11 mouse cellular contexts compared by ENCODE assay signal in genomic region chr6:94755297-94755831, GRCm38 (mm10). TPM values are rescaled to one million over a fixed set of nuclear protein-coding genes. Genes with fewer than 3 reads are reported as not detected.
DNase-seq lines count a peak whose midpoint lies in the region; ATAC-seq lines count a peak whose summit lies in the region.
"Had no signal": no experiment of that assay in that cellular context is flagged by ENCODE, and none has a peak within 500 bp of the region (broad histone marks: within the 10 kb centered on the region; RNA-seq: fewer than 3 reads in every experiment).

No protein-coding gene starts in this region.

- H3K4me3 ChIP-seq in limb, embryonic 15.5 days = no peak overlapping the region
- no peak overlapping the region for H3K4me3 ChIP-seq in limb, embryonic 10.5 days
- no peak overlapping the region for H3K4me3 ChIP-seq in forebrain, embryonic 12.5 days (replicated peaks)
- H3K4me3 ChIP-seq: embryonic facial prominence, embryonic 12.5 days had no signal

- no peak overlapping the region for H3K4me2 ChIP-seq in limb, embryonic 15.5 days
- 0 out of 2 replicates have a peak overlapping the region, but pooled peaks have one; percentile 15 for H3K4me2 ChIP-seq in forebrain, embryonic 12.5 days
- H3K4me2 ChIP-seq: embryonic facial prominence, embryonic 12.5 days had no signal

- H3K27ac ChIP-seq in limb, embryonic 15.5 days = peak overlapping the region; percentile 27; the same call in 1 of the 2 replicates
- no peak overlapping the region; the same call in 1 of the 2 replicates for H3K27ac ChIP-seq in limb, embryonic 10.5 days
- peak overlapping the region; percentile 89 for H3K27ac ChIP-seq in forebrain, embryonic 12.5 days

- no peak for ATAC-seq in limb, embryonic 15.5 days (ENCODE audit: insufficient number of reproducible peaks, low FRiP score, low TSS enrichment, low read depth)
- peak; percentile 43; the same call in 1 of the 2 replicates for ATAC-seq in forebrain, embryonic 12.5 days (ENCODE audit: low FRiP score)
- ATAC-seq in erythroblast, adult 5-6 weeks (replicated peaks; ENCODE audit: low FRiP score, poor library complexity, severe bottlenecking) = no peak
- no peak for ATAC-seq in CD4-positive, CD25-positive, alpha-beta regulatory T cell, adult 4 months

- no peak for DNase-seq in limb, embryonic 10.5 days (ENCODE audit: low spot score)
- DNase-seq in WW6 (ENCODE audit: low read depth, low spot score) = peak; percentile 67
- peak; percentile 69 for DNase-seq in retina, postnatal 1 day
- DNase-seq: heart, adult 11 months; lung, adult 2 months; right cerebral cortex, postnatal 14 days had no signal

- 58% methylated on average over 13 of the region's 13 CpGs for WGBS in limb, embryonic 15.5 days
- WGBS in limb, embryonic 10.5 days = 73% methylated on average over 13 of the region's 13 CpGs
- 19% methylated on average over 13 of the region's 13 CpGs for WGBS in forebrain, embryonic 12.5 days

- peaks cover 15% of the 10 kb centered on the region for H3K4me1 ChIP-seq in limb, embryonic 15.5 days
- H3K4me1 ChIP-seq in limb, embryonic 10.5 days = peaks cover 12% of the 10 kb centered on the region
- peaks cover 31% of the 10 kb centered on the region for H3K4me1 ChIP-seq in forebrain, embryonic 12.5 days

- H3K27me3 ChIP-seq in limb, embryonic 15.5 days = no peaks in the 10 kb centered on the region
- H3K27me3 ChIP-seq in limb, embryonic 10.5 days (ENCODE audit: low read depth, poor library complexity, severe bottlenecking) = 0 out of 2 replicates have a peak, but pooled peaks cover 7% of the 10 kb centered on the region
- 0 out of 2 replicates have a peak, but pooled peaks cover 5% of the 10 kb centered on the region for H3K27me3 ChIP-seq in forebrain, embryonic 12.5 days
- H3K27me3 ChIP-seq: embryonic facial prominence, embryonic 12.5 days had no signal

- no peaks in the 10 kb centered on the region for H3K36me3 ChIP-seq in limb, embryonic 15.5 days
- H3K36me3 ChIP-seq in limb, embryonic 10.5 days = no peaks in the 10 kb centered on the region
- no peaks in the 10 kb centered on the region for H3K36me3 ChIP-seq in forebrain, embryonic 12.5 days (replicated peaks)
- H3K36me3 ChIP-seq: embryonic facial prominence, embryonic 12.5 days had no signal

- H3K9me3 ChIP-seq in limb, embryonic 15.5 days = no peaks in the 10 kb centered on the region
- no peaks in the 10 kb centered on the region for H3K9me3 ChIP-seq in limb, embryonic 10.5 days (replicated peaks)
- H3K9me3 ChIP-seq in forebrain, embryonic 12.5 days = no peaks in the 10 kb centered on the region
- H3K9me3 ChIP-seq: embryonic facial prominence, embryonic 12.5 days had no signal

- no peak overlapping the region for H3K9ac ChIP-seq in limb, embryonic 15.5 days
- no peak overlapping the region for H3K9ac ChIP-seq in forebrain, embryonic 12.5 days
- H3K9ac ChIP-seq: embryonic facial prominence, embryonic 12.5 days had no signal

RNA-seq across cellular contexts. Expression of gene Lrig1, which starts 55.4 kb away (rescaled TPM):
- 22.3 and 22.5 TPM in 2 replicates for polyA plus RNA-seq in limb, embryonic 15.5 days (2015; fragmentation: Nextera tagmentation; extraction: Ambion mirVana)
- polyA plus RNA-seq in limb, embryonic 10.5 days (2016; fragmentation: Nextera tagmentation; extraction: Ambion mirVana) = 13.7 and 15.7 TPM in 2 replicates
- polyA plus RNA-seq in forebrain, embryonic 12.5 days (2016; fragmentation: Nextera tagmentation; extraction: Ambion mirVana) = 16.6 and 17.7 TPM in 2 replicates
- 1.2 and 2.5 TPM in 2 replicates for total RNA-seq in erythroblast, adult 5-6 weeks (2015; ENCODE audit: low replicate concordance)
- 1.3 and 2.5 TPM in 2 replicates for total RNA-seq in erythroblast, adult 5-6 weeks (2017; ENCODE audit: low replicate concordance)
- polyA plus RNA-seq in CD4-positive, CD25-positive, alpha-beta regulatory T cell, adult 4 months (2017; shearing (Covaris generic)) = 10 to 100 TPM; 30.8 to 38.6 TPM
